Mouse (Mus musculus): Measurements from ENCODE around the gene Ctnna3.

- TF ChIP-seq CTCF (IDR thresholded peaks at IDR 0.05; ENCODE audit: borderline replicate concordance, extremely low read depth, insufficient read depth, insufficient read length) (no peak), POLR2A (IDR thresholded peaks at IDR 0.05; ENCODE audit: borderline replicate concordance, extremely low read depth, insufficient read depth, insufficient read length, poor library complexity, severe bottlenecking) (no peak)
Observed at GRCm38 (mm10) chr10:64543647-64544046, 1113.7 kb downstream of the Ctnna3 start.

Data from brain, embryonic 14.5 days (tissue).